Mouse (Mus musculus): Measurements from ENCODE around the gene Tas1r1. TPM values are rescaled to one million over a fixed set of nuclear protein-coding genes. Genes with fewer than 3 reads are reported as not detected.

Gene Tas1r1
- total and polyA plus RNA-seq, 3 experiments: 0.12 to 0.21 TPM; not detected in 1

GRCm38 (mm10) chr4:152070494-152071396, 32.4 kb upstream of the Tas1r1 start:
- Histone ChIP-seq H3K9ac (ENCODE audit: control insufficient read depth, low read depth, low read length, poor library complexity, severe bottlenecking) (no peak overlapping the region), H3K27ac (ENCODE audit: control insufficient read depth, low read depth, low read length) (no peak overlapping the region), H3K9me3 (replicated peaks; ENCODE audit: insufficient read depth, low read length) (no peaks in the 10 kb centered on the region), H3K36me3 (ENCODE audit: control insufficient read depth in 1 of 2, insufficient read depth in 2 of 2, low read length in 2 of 2) (no peaks in the 10 kb centered on the region), H3K4me3 (ENCODE audit: control insufficient read depth in 1 of 2, insufficient read depth in 1 of 2, low read depth in 2 of 2, low read length in 2 of 2) (no peak overlapping the region), H3K79me2 (ENCODE audit: control insufficient read depth, insufficient read depth, low read length, poor library complexity) (no peaks in the 10 kb centered on the region), H3K4me1 (ENCODE audit: control insufficient read depth in 1 of 2, insufficient read depth in 2 of 2, low read length in 2 of 2) (no peaks in the 10 kb centered on the region), H3K27me3 (ENCODE audit: control insufficient read depth in 1 of 2, insufficient read depth in 2 of 2, low read length in 2 of 2) (no peaks in the 10 kb centered on the region)
- TF ChIP-seq MXI1 (IDR thresholded peaks at IDR 0.05; ENCODE audit: low read depth, low read length): no peak
- no peak for TF ChIP-seq NRF1 (IDR thresholded peaks at IDR 0.05; ENCODE audit: insufficient read depth, low read depth, low read length, poor library complexity, severe bottlenecking)
- TF ChIP-seq ZKSCAN1 (IDR thresholded peaks at IDR 0.05; ENCODE audit: low read depth, low read length): no peak
- no peak for TF ChIP-seq MAZ (IDR thresholded peaks at IDR 0.05; ENCODE audit: low read depth, low read length)
- no peak for TF ChIP-seq USF2 (IDR thresholded peaks at IDR 0.05; ENCODE audit: borderline replicate concordance in 1 of 2, insufficient read depth in 1 of 2, low read depth in 1 of 2, low read length in 2 of 2)
- no peak for TF ChIP-seq KAT2A (conservative IDR thresholded peaks at IDR 0.05; ENCODE audit: low read depth, low read length)
- TF ChIP-seq ELF1 (IDR thresholded peaks at IDR 0.05; ENCODE audit: low read depth, low read length): no peak
- no peak for TF ChIP-seq POLR2AphosphoS5 (IDR thresholded peaks at IDR 0.05; ENCODE audit: borderline replicate concordance, low read depth, low read length)
- no peak for TF ChIP-seq GABPA (IDR thresholded peaks at IDR 0.05; ENCODE audit: low read depth, low read length)
- no peak for TF ChIP-seq RAD21 (IDR thresholded peaks at IDR 0.05; ENCODE audit: low read depth, low read length)
- no peak for TF ChIP-seq ZNF384 (IDR thresholded peaks at IDR 0.05; ENCODE audit: low read depth, low read length)
- TF ChIP-seq GATA1 (IDR thresholded peaks at IDR 0.05; ENCODE audit: low read depth, low read length): no peak
- TF ChIP-seq EP300 (IDR thresholded peaks at IDR 0.05; ENCODE audit: low read depth in 1 of 2, low read length in 2 of 2): no peak
- no peak for TF ChIP-seq MAFK (IDR thresholded peaks at IDR 0.05; ENCODE audit: borderline replicate concordance, low read depth, low read length)
- TF ChIP-seq SMC3 (IDR thresholded peaks at IDR 0.05; ENCODE audit: low read depth, low read length): no peak
- no peak for DNase-seq (ENCODE audit: low read depth, low spot score)

GRCm38 (mm10) chr4:152069245-152069644, 30.9 kb upstream of the Tas1r1 start:
- no peak for DNase-seq (ENCODE audit: low read depth, low spot score)
- H3K9me3 ChIP-seq (replicated peaks; ENCODE audit: insufficient read depth, low read length): no peaks in the 10 kb centered on the region
- no peak overlapping the region for H3K27ac ChIP-seq (ENCODE audit: control insufficient read depth, low read depth, low read length)
- no peak overlapping the region for H3K9ac ChIP-seq (ENCODE audit: control insufficient read depth, low read depth, low read length, poor library complexity, severe bottlenecking)
- H3K4me3 ChIP-seq (ENCODE audit: control insufficient read depth in 1 of 2, insufficient read depth in 1 of 2, low read depth in 2 of 2, low read length in 2 of 2): no peak overlapping the region
- no peaks in the 10 kb centered on the region for H3K36me3 ChIP-seq (ENCODE audit: control insufficient read depth in 1 of 2, insufficient read depth in 2 of 2, low read length in 2 of 2)
- H3K27me3 ChIP-seq (ENCODE audit: control insufficient read depth in 1 of 2, insufficient read depth in 2 of 2, low read length in 2 of 2): no peaks in the 10 kb centered on the region
- TF ChIP-seq CTCF (IDR thresholded peaks at IDR 0.05 in 2 of 3, conservative IDR thresholded peaks at IDR 0.05 in 1 of 3; ENCODE audit: control insufficient read depth in 1 of 3, insufficient read depth in 1 of 3, low read depth in 2 of 3, low read length in 3 of 3, poor library complexity in 1 of 3, severe bottlenecking in 1 of 3) (no peak), SIN3A (IDR thresholded peaks at IDR 0.05; ENCODE audit: low read length) (no peak), CHD1 (IDR thresholded peaks at IDR 0.05; ENCODE audit: low read depth, low read length) (no peak), POLR2AphosphoS5 (IDR thresholded peaks at IDR 0.05; ENCODE audit: borderline replicate concordance, low read depth, low read length) (no peak), MAX (IDR thresholded peaks at IDR 0.05; ENCODE audit: low read length) (no peak), HCFC1 (IDR thresholded peaks at IDR 0.05; ENCODE audit: low read depth, low read length) (no peak), ZKSCAN1 (IDR thresholded peaks at IDR 0.05; ENCODE audit: low read depth, low read length) (no peak), ETS1 (IDR thresholded peaks at IDR 0.05; ENCODE audit: low read depth, low read length) (no peak), TCF12 (IDR thresholded peaks at IDR 0.05; ENCODE audit: low read depth, low read length) (no peak), ZC3H11A (IDR thresholded peaks at IDR 0.05; ENCODE audit: low read depth, low read length) (no peak), USF1 (IDR thresholded peaks at IDR 0.05; ENCODE audit: low read depth, low read length) (no peak), POLR2AphosphoS2 (IDR thresholded peaks at IDR 0.05; ENCODE audit: low read length) (no peak), TBP (IDR thresholded peaks at IDR 0.05; ENCODE audit: low read depth, low read length) (no peak)
- no peaks in the 10 kb centered on the region for H3K79me2 ChIP-seq (ENCODE audit: control insufficient read depth, insufficient read depth, low read length, poor library complexity)
- no peaks in the 10 kb centered on the region for H3K4me1 ChIP-seq (ENCODE audit: control insufficient read depth in 1 of 2, insufficient read depth in 2 of 2, low read length in 2 of 2)
